Mouse (Mus musculus): ENCODE data around the gene Sema6d. TPM values are rescaled to one million over a fixed set of nuclear protein-coding genes. Genes with fewer than 3 reads are reported as not detected.

The Sema6d gene
- polyA plus RNA-seq, 1 experiment from 2014 or later = 41.3 TPM

GRCm38 (mm10) chr2:124610586-124611105, 520.9 kb downstream of the Sema6d start:
- peak overlapping the region; percentile 66 for H3K4me3 ChIP-seq (ENCODE audit: low read length)
- under 1% methylated on average over 39 of the region's 39 CpGs for WGBS
- peaks cover 37% of the 10 kb centered on the region for H3K4me1 ChIP-seq (ENCODE audit: control insufficient read depth, insufficient read depth, low read depth, low read length)
- peak; percentile 73 for ATAC-seq
- peak overlapping the region; percentile 80 for H3K4me2 ChIP-seq (ENCODE audit: low read length)
- no peaks in the 10 kb centered on the region for H3K27me3 ChIP-seq (replicated peaks; ENCODE audit: control insufficient read depth, insufficient read depth, low read length)
- H3K9ac ChIP-seq (ENCODE audit: low read depth, low read length) = peak overlapping the region; percentile 89
- no peaks in the 10 kb centered on the region for H3K9me3 ChIP-seq (ENCODE audit: control insufficient read depth, low read length)
- peak overlapping the region; percentile 97 for H3K27ac ChIP-seq (ENCODE audit: low read depth, low read length)
- H3K36me3 ChIP-seq (ENCODE audit: control insufficient read depth, insufficient read depth, low read length) = no peaks in the 10 kb centered on the region

GRCm38 (mm10) chr2:124611226-124611625, 521.5 kb downstream of the Sema6d start:
- no peak for ATAC-seq
- 12% methylated on average over 13 of the region's 13 CpGs for WGBS
- peaks cover 39% of the 10 kb centered on the region for H3K4me1 ChIP-seq (ENCODE audit: control insufficient read depth, insufficient read depth, low read depth, low read length)

GRCm38 (mm10) chr2:124612276-124612675, 522.5 kb downstream of the Sema6d start:
- 16% methylated on average over 6 of the region's 6 CpGs for WGBS
- no peaks in the 10 kb centered on the region for H3K36me3 ChIP-seq (ENCODE audit: control insufficient read depth, insufficient read depth, low read length)
- H3K9ac ChIP-seq (ENCODE audit: low read depth, low read length) = peak overlapping the region; percentile 89
- peak overlapping the region; percentile 66 for H3K4me3 ChIP-seq (ENCODE audit: low read length)
- H3K27me3 ChIP-seq (replicated peaks; ENCODE audit: control insufficient read depth, insufficient read depth, low read length) = no peaks in the 10 kb centered on the region
- peak overlapping the region; percentile 32 for H3K27ac ChIP-seq (ENCODE audit: low read depth, low read length)
- no peaks in the 10 kb centered on the region for H3K9me3 ChIP-seq (ENCODE audit: control insufficient read depth, low read length)
- peaks cover 48% of the 10 kb centered on the region for H3K4me1 ChIP-seq (ENCODE audit: control insufficient read depth, insufficient read depth, low read depth, low read length)
- peak overlapping the region; percentile 80 for H3K4me2 ChIP-seq (ENCODE audit: low read length)
- peak; percentile 15; the same call in 1 of the 2 replicates for ATAC-seq

More at GRCm38 (mm10) chr2:124611226-124611625, 521.5 kb downstream of the Sema6d start:
- H3K27me3 ChIP-seq (replicated peaks; ENCODE audit: control insufficient read depth, insufficient read depth, low read length) = no peaks in the 10 kb centered on the region
- peak overlapping the region; percentile 89 for H3K9ac ChIP-seq (ENCODE audit: low read depth, low read length)
- no peaks in the 10 kb centered on the region for H3K9me3 ChIP-seq (ENCODE audit: control insufficient read depth, low read length)
- no peaks in the 10 kb centered on the region for H3K36me3 ChIP-seq (ENCODE audit: control insufficient read depth, insufficient read depth, low read length)
- H3K27ac ChIP-seq (ENCODE audit: low read depth, low read length) = peak overlapping the region; percentile 70
- peak overlapping the region; percentile 80 for H3K4me2 ChIP-seq (ENCODE audit: low read length)
- peak overlapping the region; percentile 66 for H3K4me3 ChIP-seq (ENCODE audit: low read length)

GRCm38 (mm10) chr2:124612727-124613510, 523.1 kb downstream of the Sema6d start:
- no peaks in the 10 kb centered on the region for H3K36me3 ChIP-seq (ENCODE audit: control insufficient read depth, insufficient read depth, low read length)
- H3K4me1 ChIP-seq (ENCODE audit: control insufficient read depth, insufficient read depth, low read depth, low read length) = peaks cover 52% of the 10 kb centered on the region
- no peaks in the 10 kb centered on the region for H3K27me3 ChIP-seq (replicated peaks; ENCODE audit: control insufficient read depth, insufficient read depth, low read length)
- ATAC-seq = no peak
- peak overlapping the region; percentile 89 for H3K9ac ChIP-seq (ENCODE audit: low read depth, low read length)
- peak overlapping the region; percentile 32 for H3K27ac ChIP-seq (ENCODE audit: low read depth, low read length)
- no peaks in the 10 kb centered on the region for H3K9me3 ChIP-seq (ENCODE audit: control insufficient read depth, low read length)
- WGBS = 24% methylated on average over 10 of the region's 10 CpGs
- H3K4me3 ChIP-seq (ENCODE audit: low read length) = peak overlapping the region; percentile 66
- peak overlapping the region; percentile 80 for H3K4me2 ChIP-seq (ENCODE audit: low read length)

- no peaks in the 10 kb centered on the region for H3K36me3 ChIP-seq (ENCODE audit: control insufficient read depth, insufficient read depth, low read length)
- H3K27ac ChIP-seq (ENCODE audit: low read depth, low read length) = peak overlapping the region; percentile 23; the same call in 1 of the 2 replicates
- peaks cover 60% of the 10 kb centered on the region for H3K4me1 ChIP-seq (ENCODE audit: control insufficient read depth, insufficient read depth, low read depth, low read length)
- peak overlapping the region; percentile 66 for H3K4me3 ChIP-seq (ENCODE audit: low read length)
- H3K27me3 ChIP-seq (replicated peaks; ENCODE audit: control insufficient read depth, insufficient read depth, low read length) = no peaks in the 10 kb centered on the region
- no peak overlapping the region for H3K9ac ChIP-seq (ENCODE audit: low read depth, low read length)
- peak overlapping the region; percentile 80 for H3K4me2 ChIP-seq (ENCODE audit: low read length)
- 32% methylated on average over 3 of the region's 3 CpGs for WGBS
- ATAC-seq = no peak
- no peaks in the 10 kb centered on the region for H3K9me3 ChIP-seq (ENCODE audit: control insufficient read depth, low read length)
Measured at GRCm38 (mm10) chr2:124613671-124614210, 524.0 kb downstream of the Sema6d start.

GRCm38 (mm10) chr2:124616746-124617145, 527.0 kb downstream of the Sema6d start:
- 58% methylated on average over 4 of the region's 4 CpGs for WGBS
- H3K4me2 ChIP-seq (ENCODE audit: low read length) = peak overlapping the region; percentile 15; the same call in 1 of the 2 replicates

GRCm38 (mm10) chr2:124617440-124617839, 527.7 kb downstream of the Sema6d start:
- Histone ChIP-seq H3K9ac (ENCODE audit: low read depth, low read length) (no peak overlapping the region), H3K36me3 (ENCODE audit: control insufficient read depth, insufficient read depth, low read length) (no peaks in the 10 kb centered on the region), H3K27ac (ENCODE audit: low read depth, low read length) (no peak overlapping the region), H3K4me1 (ENCODE audit: control insufficient read depth, insufficient read depth, low read depth, low read length) (peaks cover 45% of the 10 kb centered on the region), H3K27me3 (replicated peaks; ENCODE audit: control insufficient read depth, insufficient read depth, low read length) (no peaks in the 10 kb centered on the region), H3K9me3 (ENCODE audit: control insufficient read depth, low read length) (no peaks in the 10 kb centered on the region), H3K4me3 (ENCODE audit: low read length) (no peak overlapping the region), H3K4me2 (ENCODE audit: low read length) (no peak overlapping the region)
- WGBS = 53% methylated on average over 9 of the region's 9 CpGs
- ATAC-seq = no peak; the same call in 1 of the 2 replicates

More at GRCm38 (mm10) chr2:124616746-124617145, 527.0 kb downstream of the Sema6d start:
- no peak overlapping the region for H3K9ac ChIP-seq (ENCODE audit: low read depth, low read length)
- no peaks in the 10 kb centered on the region for H3K9me3 ChIP-seq (ENCODE audit: control insufficient read depth, low read length)
- ATAC-seq = no peak
- 0 out of 2 replicates have a peak overlapping the region, but pooled peaks have one; percentile 8 for H3K27ac ChIP-seq (ENCODE audit: low read depth, low read length)
- no peaks in the 10 kb centered on the region for H3K27me3 ChIP-seq (replicated peaks; ENCODE audit: control insufficient read depth, insufficient read depth, low read length)
- H3K4me3 ChIP-seq (ENCODE audit: low read length) = no peak overlapping the region
- H3K4me1 ChIP-seq (ENCODE audit: control insufficient read depth, insufficient read depth, low read depth, low read length) = peaks cover 48% of the 10 kb centered on the region
- H3K36me3 ChIP-seq (ENCODE audit: control insufficient read depth, insufficient read depth, low read length) = no peaks in the 10 kb centered on the region

GRCm38 (mm10) chr2:124618091-124618490, 528.3 kb downstream of the Sema6d start:
- ATAC-seq = peak; percentile 26; the same call in 1 of the 2 replicates
- peak overlapping the region; percentile 8; the same call in 1 of the 2 replicates for H3K4me2 ChIP-seq (ENCODE audit: low read length)
- no peak overlapping the region for H3K27ac ChIP-seq (ENCODE audit: low read depth, low read length)
- H3K9ac ChIP-seq (ENCODE audit: low read depth, low read length) = no peak overlapping the region
- H3K4me3 ChIP-seq (ENCODE audit: low read length) = no peak overlapping the region
- H3K36me3 ChIP-seq (ENCODE audit: control insufficient read depth, insufficient read depth, low read length) = no peaks in the 10 kb centered on the region
- 81% methylated on average over 5 of the region's 5 CpGs for WGBS
- H3K4me1 ChIP-seq (ENCODE audit: control insufficient read depth, insufficient read depth, low read depth, low read length) = peaks cover 42% of the 10 kb centered on the region
- no peaks in the 10 kb centered on the region for H3K27me3 ChIP-seq (replicated peaks; ENCODE audit: control insufficient read depth, insufficient read depth, low read length)
- H3K9me3 ChIP-seq (ENCODE audit: control insufficient read depth, low read length) = no peaks in the 10 kb centered on the region

Measured in hindbrain, embryonic 16.5 days (tissue).